Mouse (Mus musculus): ENCODE data around the gene Glis3. TPM values are rescaled to one million over a fixed set of nuclear protein-coding genes. Genes with fewer than 3 reads are reported as not detected.

Glis3 gene
- polyA plus RNA-seq, 1 experiment from 2014 or later, result 4.1 TPM

DNA sequence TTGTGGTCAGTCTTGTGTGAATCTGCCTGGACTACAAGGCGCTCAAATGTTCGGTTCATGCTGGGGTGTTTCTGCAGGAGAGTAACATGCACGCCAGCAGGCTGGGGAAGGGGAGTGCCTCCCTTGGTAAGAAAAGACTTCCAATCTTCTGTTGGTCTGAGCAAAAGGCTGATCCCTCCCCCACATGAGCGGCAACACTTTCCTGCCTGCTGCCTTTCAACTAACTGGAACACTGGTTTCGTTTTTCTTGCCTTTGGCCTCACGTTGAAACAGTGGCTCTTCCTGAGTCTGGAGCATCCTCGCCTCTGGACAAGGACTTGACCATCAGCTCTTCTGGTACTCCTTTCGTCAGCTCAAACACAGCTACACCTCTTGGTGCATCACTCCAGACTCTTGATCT, 17.4 kb downstream of the Glis3 start:
- WGBS, result 74% methylated on average over 8 of the region's 8 CpGs
- no peak for ATAC-seq (ENCODE audit: low FRiP score)

DNA sequence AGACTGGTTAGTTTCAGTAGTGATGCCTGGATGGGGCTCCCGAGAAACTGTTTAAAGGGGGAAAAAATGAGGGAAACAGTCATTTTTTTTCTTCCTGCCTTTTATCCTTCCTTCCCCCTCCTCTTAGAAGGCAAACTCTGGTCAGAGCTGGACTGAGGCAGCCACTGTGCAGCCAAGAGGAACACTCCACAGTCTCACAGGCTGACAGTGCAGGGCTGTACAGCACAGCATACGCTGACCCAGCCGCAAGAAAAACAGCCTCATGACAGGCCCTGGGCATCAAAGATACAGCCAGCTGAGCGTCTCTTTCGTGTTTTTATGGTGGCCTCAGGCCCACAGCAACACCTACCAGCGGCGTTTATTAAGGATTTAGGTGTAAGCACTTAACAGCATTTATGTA, 19.0 kb downstream of the Glis3 start:
- no peaks in the 10 kb centered on the region for H3K9me3 ChIP-seq (ENCODE audit: control insufficient read depth, low read length)
- no peaks in the 10 kb centered on the region for H3K4me1 ChIP-seq (replicated peaks; ENCODE audit: control insufficient read depth, insufficient read depth, low read length)
- H3K27me3 ChIP-seq (ENCODE audit: control insufficient read depth, insufficient read depth, low read length), result no peaks in the 10 kb centered on the region
- no peaks in the 10 kb centered on the region for H3K36me3 ChIP-seq (replicated peaks; ENCODE audit: control insufficient read depth, insufficient read depth)
- H3K9ac ChIP-seq, result no peak overlapping the region
- H3K27ac ChIP-seq, result no peak overlapping the region
- WGBS, result 73% methylated on average over 7 of the region's 7 CpGs
- no peak overlapping the region for H3K4me3 ChIP-seq (replicated peaks; ENCODE audit: low read length)
- DNase-seq (ENCODE audit: low spot score), result no peak
- no peak for ATAC-seq (ENCODE audit: low FRiP score)
- H3K4me2 ChIP-seq (replicated peaks), result no peak overlapping the region

More for the DNA sequence above, 17.4 kb downstream of the Glis3 start:
- Histone ChIP-seq H3K4me1 (replicated peaks; ENCODE audit: control insufficient read depth, insufficient read depth, low read length) (no peaks in the 10 kb centered on the region), H3K36me3 (replicated peaks; ENCODE audit: control insufficient read depth, insufficient read depth) (no peaks in the 10 kb centered on the region), H3K9ac (no peak overlapping the region), H3K27ac (no peak overlapping the region), H3K9me3 (ENCODE audit: control insufficient read depth, low read length) (no peaks in the 10 kb centered on the region), H3K27me3 (ENCODE audit: control insufficient read depth, insufficient read depth, low read length) (no peaks in the 10 kb centered on the region), H3K4me2 (replicated peaks) (no peak overlapping the region), H3K4me3 (replicated peaks; ENCODE audit: low read length) (no peak overlapping the region)
- no peak for DNase-seq (ENCODE audit: low spot score)

- H3K4me2 ChIP-seq (replicated peaks), result no peak overlapping the region
- no peaks in the 10 kb centered on the region for H3K36me3 ChIP-seq (replicated peaks; ENCODE audit: control insufficient read depth, insufficient read depth)
- no peak overlapping the region for H3K9ac ChIP-seq
- H3K9me3 ChIP-seq (ENCODE audit: control insufficient read depth, low read length), result no peaks in the 10 kb centered on the region
- H3K27me3 ChIP-seq (ENCODE audit: control insufficient read depth, insufficient read depth, low read length), result no peaks in the 10 kb centered on the region
- H3K4me1 ChIP-seq (replicated peaks; ENCODE audit: control insufficient read depth, insufficient read depth, low read length), result no peaks in the 10 kb centered on the region
- H3K4me3 ChIP-seq (replicated peaks; ENCODE audit: low read length), result no peak overlapping the region
- ATAC-seq (ENCODE audit: low FRiP score), result no peak
- no peak for DNase-seq (ENCODE audit: low spot score)
- WGBS, result 46% methylated on average over 5 of the region's 5 CpGs
- no peak overlapping the region for H3K27ac ChIP-seq
These were observed 22.1 kb downstream of the Glis3 start for GRCm38 (mm10) chr19:28657686-28658195.

DNA sequence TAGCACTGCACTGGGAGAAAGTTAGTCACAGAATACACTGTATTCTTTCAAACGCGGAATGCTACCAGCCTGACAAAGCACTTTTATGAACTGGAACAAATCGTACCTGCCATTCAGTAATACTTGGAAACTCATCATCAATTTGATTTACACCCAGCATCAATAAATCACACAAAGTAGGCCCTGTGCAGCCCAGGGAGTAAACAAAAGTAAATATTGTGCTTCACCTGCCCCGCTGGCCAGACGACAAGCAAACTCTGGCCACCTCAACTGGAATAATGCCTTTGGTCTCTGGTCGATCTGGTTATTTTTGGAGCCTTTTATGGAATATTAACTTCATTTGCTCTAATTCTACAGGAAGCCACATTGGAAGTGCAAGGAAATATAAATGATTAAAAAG, 23.0 kb downstream of the Glis3 start:
- no peaks in the 10 kb centered on the region for H3K9me3 ChIP-seq (ENCODE audit: control insufficient read depth, low read length)
- H3K27ac ChIP-seq, result no peak overlapping the region
- ATAC-seq (ENCODE audit: low FRiP score) (no peak), DNase-seq (ENCODE audit: low spot score) (no peak)
- WGBS, result 55% methylated on average over 6 of the region's 6 CpGs
- H3K4me2 ChIP-seq (replicated peaks), result no peak overlapping the region
- H3K9ac ChIP-seq, result no peak overlapping the region
- H3K27me3 ChIP-seq (ENCODE audit: control insufficient read depth, insufficient read depth, low read length), result no peaks in the 10 kb centered on the region
- H3K4me3 ChIP-seq (replicated peaks; ENCODE audit: low read length), result no peak overlapping the region
- no peaks in the 10 kb centered on the region for H3K4me1 ChIP-seq (replicated peaks; ENCODE audit: control insufficient read depth, insufficient read depth, low read length)
- no peaks in the 10 kb centered on the region for H3K36me3 ChIP-seq (replicated peaks; ENCODE audit: control insufficient read depth, insufficient read depth)

DNA sequence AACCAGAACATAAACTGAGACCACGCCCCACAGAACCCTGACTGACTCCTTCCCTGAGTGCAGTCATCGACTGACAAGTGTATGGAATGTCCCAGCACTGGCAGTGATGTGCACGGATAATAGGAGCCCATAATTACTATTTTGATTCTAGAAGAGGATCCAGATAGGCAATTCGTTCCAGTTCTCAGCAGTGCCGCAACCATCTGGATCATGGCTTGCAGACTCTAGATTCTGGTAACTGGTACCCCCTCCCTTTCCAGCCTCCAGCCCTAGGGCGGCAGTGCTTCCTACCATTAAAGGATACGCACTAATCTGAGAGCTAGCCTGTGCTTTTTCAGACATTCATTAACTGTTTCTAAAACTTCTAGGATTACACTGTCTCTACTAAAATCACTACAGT, 24.7 kb downstream of the Glis3 start:
- Histone ChIP-seq H3K4me1 (replicated peaks; ENCODE audit: control insufficient read depth, insufficient read depth, low read length) (no peaks in the 10 kb centered on the region), H3K27ac (no peak overlapping the region), H3K4me2 (replicated peaks) (no peak overlapping the region), H3K9ac (no peak overlapping the region), H3K27me3 (ENCODE audit: control insufficient read depth, insufficient read depth, low read length) (no peaks in the 10 kb centered on the region), H3K9me3 (ENCODE audit: control insufficient read depth, low read length) (no peaks in the 10 kb centered on the region), H3K4me3 (replicated peaks; ENCODE audit: low read length) (no peak overlapping the region), H3K36me3 (replicated peaks; ENCODE audit: control insufficient read depth, insufficient read depth) (no peaks in the 10 kb centered on the region)
- DNase-seq (ENCODE audit: low spot score) (no peak), ATAC-seq (ENCODE audit: low FRiP score) (no peak)
- 74% methylated on average over 7 of the region's 7 CpGs for WGBS

- no peaks in the 10 kb centered on the region for H3K27me3 ChIP-seq (ENCODE audit: control insufficient read depth, insufficient read depth, low read length)
- H3K36me3 ChIP-seq (replicated peaks; ENCODE audit: control insufficient read depth, insufficient read depth), result no peaks in the 10 kb centered on the region
- DNase-seq (ENCODE audit: low spot score), result no peak
- no peak for ATAC-seq (ENCODE audit: low FRiP score)
- no peaks in the 10 kb centered on the region for H3K4me1 ChIP-seq (replicated peaks; ENCODE audit: control insufficient read depth, insufficient read depth, low read length)
- WGBS, result 88% methylated on average over 5 of the region's 5 CpGs
- H3K4me3 ChIP-seq (replicated peaks; ENCODE audit: low read length), result no peak overlapping the region
- no peak overlapping the region for H3K9ac ChIP-seq
- no peak overlapping the region for H3K27ac ChIP-seq
- H3K4me2 ChIP-seq (replicated peaks), result no peak overlapping the region
- no peaks in the 10 kb centered on the region for H3K9me3 ChIP-seq (ENCODE audit: control insufficient read depth, low read length)
These were observed 29.0 kb downstream of the Glis3 start for GRCm38 (mm10) chr19:28650836-28651235.

DNA sequence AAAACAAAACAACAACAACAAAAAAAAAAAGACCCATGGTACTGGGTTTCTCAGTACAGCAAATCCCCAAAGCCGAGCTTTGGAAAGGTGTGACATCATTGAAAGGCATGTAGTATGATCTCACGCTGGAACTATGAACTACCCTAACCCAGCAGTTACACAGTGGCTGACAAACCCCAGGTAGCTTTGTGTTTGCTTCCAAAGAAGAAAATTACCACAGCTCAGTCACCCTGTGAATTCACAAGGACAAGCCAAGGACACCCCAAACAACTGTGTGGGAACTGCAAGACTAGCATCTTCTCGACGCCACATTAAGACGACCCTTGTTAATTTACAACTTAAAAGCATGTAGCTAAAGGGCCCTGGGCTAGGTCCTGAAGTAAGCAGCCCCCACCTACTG, 30.4 kb downstream of the Glis3 start:
- DNase-seq (ENCODE audit: low spot score), result no peak

DNA sequence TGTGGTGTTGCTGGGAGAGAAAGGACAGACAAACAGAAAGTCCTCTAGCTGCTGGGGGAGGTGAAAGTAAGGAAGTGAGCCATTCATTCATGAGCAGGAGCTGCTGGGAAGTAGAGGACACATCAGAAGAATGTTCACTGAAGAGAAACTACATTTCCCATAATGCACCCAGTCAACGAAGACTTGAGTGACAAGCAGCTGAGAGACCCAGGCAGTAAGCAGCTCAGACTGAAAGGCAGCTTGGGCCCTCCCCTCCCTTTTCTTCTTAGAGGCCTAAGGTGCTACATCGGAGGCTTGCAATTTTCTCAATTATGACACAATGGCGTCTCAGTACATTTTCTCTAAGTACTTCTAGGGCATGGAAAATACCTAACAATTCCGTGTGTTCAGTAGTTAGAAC, 31.0 kb downstream of the Glis3 start:
- 60% methylated on average over 4 of the region's 4 CpGs for WGBS
- Histone ChIP-seq H3K27ac (no peak overlapping the region), H3K4me2 (replicated peaks) (no peak overlapping the region), H3K9me3 (ENCODE audit: control insufficient read depth, low read length) (no peaks in the 10 kb centered on the region), H3K4me3 (replicated peaks; ENCODE audit: low read length) (no peak overlapping the region), H3K9ac (no peak overlapping the region), H3K4me1 (replicated peaks; ENCODE audit: control insufficient read depth, insufficient read depth, low read length) (no peaks in the 10 kb centered on the region), H3K36me3 (replicated peaks; ENCODE audit: control insufficient read depth, insufficient read depth) (no peaks in the 10 kb centered on the region), H3K27me3 (ENCODE audit: control insufficient read depth, insufficient read depth, low read length) (no peaks in the 10 kb centered on the region)
- ATAC-seq (ENCODE audit: low FRiP score) (no peak), DNase-seq (ENCODE audit: low spot score) (no peak)

More for the DNA sequence above, 30.4 kb downstream of the Glis3 start:
- no peaks in the 10 kb centered on the region for H3K9me3 ChIP-seq (ENCODE audit: control insufficient read depth, low read length)
- no peaks in the 10 kb centered on the region for H3K27me3 ChIP-seq (ENCODE audit: control insufficient read depth, insufficient read depth, low read length)
- H3K9ac ChIP-seq, result no peak overlapping the region
- H3K4me2 ChIP-seq (replicated peaks), result no peak overlapping the region
- 70% methylated on average over 5 of the region's 5 CpGs for WGBS
- no peak overlapping the region for H3K4me3 ChIP-seq (replicated peaks; ENCODE audit: low read length)
- no peak for ATAC-seq (ENCODE audit: low FRiP score)
- no peaks in the 10 kb centered on the region for H3K4me1 ChIP-seq (replicated peaks; ENCODE audit: control insufficient read depth, insufficient read depth, low read length)
- H3K27ac ChIP-seq, result no peak overlapping the region
- no peaks in the 10 kb centered on the region for H3K36me3 ChIP-seq (replicated peaks; ENCODE audit: control insufficient read depth, insufficient read depth)

DNA sequence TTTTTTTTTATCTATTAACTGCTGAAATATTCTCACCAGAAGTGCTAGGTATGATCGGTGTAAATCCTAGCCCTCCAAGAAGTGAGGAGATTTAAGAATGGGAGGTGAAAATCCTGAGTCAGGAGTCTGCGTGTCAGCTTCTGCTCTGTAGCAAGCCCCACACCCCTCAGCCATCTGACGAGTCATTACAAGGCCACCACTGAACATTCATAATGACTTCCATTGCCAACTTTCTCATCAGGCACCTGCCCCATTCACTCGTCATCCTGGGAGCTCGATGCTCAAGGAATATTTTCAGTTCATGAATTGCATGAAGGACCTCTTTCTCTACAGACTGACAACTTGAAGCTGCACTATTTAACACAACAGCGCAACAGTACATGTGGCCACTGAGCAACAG, 32.5 kb downstream of the Glis3 start:
- WGBS, result 76% methylated on average over 6 of the region's 6 CpGs

GRCm38 (mm10) chr19:28646286-28646685, 33.6 kb downstream of the Glis3 start:
- no peak for DNase-seq (ENCODE audit: low spot score)
- H3K4me2 ChIP-seq (replicated peaks), result no peak overlapping the region
- no peak overlapping the region for H3K4me3 ChIP-seq (replicated peaks; ENCODE audit: low read length)
- H3K27ac ChIP-seq, result no peak overlapping the region
- no peaks in the 10 kb centered on the region for H3K4me1 ChIP-seq (replicated peaks; ENCODE audit: control insufficient read depth, insufficient read depth, low read length)
- H3K9ac ChIP-seq, result no peak overlapping the region
- no peaks in the 10 kb centered on the region for H3K36me3 ChIP-seq (replicated peaks; ENCODE audit: control insufficient read depth, insufficient read depth)
- WGBS, result 54% methylated on average over 4 of the region's 4 CpGs
- H3K27me3 ChIP-seq (ENCODE audit: control insufficient read depth, insufficient read depth, low read length), result no peaks in the 10 kb centered on the region
- H3K9me3 ChIP-seq (ENCODE audit: control insufficient read depth, low read length), result no peaks in the 10 kb centered on the region
- ATAC-seq (ENCODE audit: low FRiP score), result no peak

More for the DNA sequence above, 32.5 kb downstream of the Glis3 start:
- Histone ChIP-seq H3K36me3 (replicated peaks; ENCODE audit: control insufficient read depth, insufficient read depth) (no peaks in the 10 kb centered on the region), H3K27ac (no peak overlapping the region), H3K4me1 (replicated peaks; ENCODE audit: control insufficient read depth, insufficient read depth, low read length) (no peaks in the 10 kb centered on the region), H3K27me3 (ENCODE audit: control insufficient read depth, insufficient read depth, low read length) (no peaks in the 10 kb centered on the region), H3K4me3 (replicated peaks; ENCODE audit: low read length) (no peak overlapping the region), H3K9me3 (ENCODE audit: control insufficient read depth, low read length) (no peaks in the 10 kb centered on the region), H3K4me2 (replicated peaks) (no peak overlapping the region), H3K9ac (no peak overlapping the region)
- DNase-seq (ENCODE audit: low spot score) (no peak), ATAC-seq (ENCODE audit: low FRiP score) (no peak)
